Mouse (Mus musculus): ENCODE results near the gene Map7d1.

The Map7d1 gene

GRCm38 (mm10) chr4:126269292-126269691 is 13.1 kb upstream of the Map7d1 start:
- DNase-seq (ENCODE audit: low spot score), result no peak

- DNase-seq (ENCODE audit: low spot score), result peak; percentile 100
These were observed 6.1 kb upstream of the Map7d1 start, which contains the start of gene Trappc3 for GRCm38 (mm10) chr4:126262119-126262807. TSS of gene Trappc3 (plus strand) at chr4:126262325.

GRCm38 (mm10) chr4:126261675-126262074 is 5.5 kb upstream of the Map7d1 start:
- DNase-seq (ENCODE audit: low spot score), result no peak

DNA sequence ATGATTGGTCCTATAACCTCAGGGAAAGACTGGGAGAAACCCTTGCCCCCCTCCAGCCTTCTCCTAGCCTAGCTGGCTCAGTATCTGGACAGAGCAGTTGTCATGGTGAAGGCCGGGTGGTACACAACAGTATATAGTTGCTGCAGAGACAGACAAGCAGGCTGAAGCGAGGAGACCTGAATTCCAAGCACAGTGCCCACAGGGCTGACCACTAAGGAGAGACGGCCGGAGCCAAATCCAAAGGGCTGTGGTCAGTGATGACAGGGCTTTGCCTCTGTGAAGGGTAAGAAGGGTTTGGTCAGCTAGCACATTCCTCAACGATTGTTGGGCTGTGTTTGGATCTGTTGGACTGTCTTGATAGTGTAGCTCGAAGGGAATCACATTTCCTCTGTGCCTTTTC is 5.1 kb upstream of the Map7d1 start:
- DNase-seq (ENCODE audit: low spot score), result no peak

- DNase-seq (ENCODE audit: low spot score), result peak; percentile 87
These were observed 4.5 kb upstream of the Map7d1 start for GRCm38 (mm10) chr4:126260520-126261201.

DNA sequence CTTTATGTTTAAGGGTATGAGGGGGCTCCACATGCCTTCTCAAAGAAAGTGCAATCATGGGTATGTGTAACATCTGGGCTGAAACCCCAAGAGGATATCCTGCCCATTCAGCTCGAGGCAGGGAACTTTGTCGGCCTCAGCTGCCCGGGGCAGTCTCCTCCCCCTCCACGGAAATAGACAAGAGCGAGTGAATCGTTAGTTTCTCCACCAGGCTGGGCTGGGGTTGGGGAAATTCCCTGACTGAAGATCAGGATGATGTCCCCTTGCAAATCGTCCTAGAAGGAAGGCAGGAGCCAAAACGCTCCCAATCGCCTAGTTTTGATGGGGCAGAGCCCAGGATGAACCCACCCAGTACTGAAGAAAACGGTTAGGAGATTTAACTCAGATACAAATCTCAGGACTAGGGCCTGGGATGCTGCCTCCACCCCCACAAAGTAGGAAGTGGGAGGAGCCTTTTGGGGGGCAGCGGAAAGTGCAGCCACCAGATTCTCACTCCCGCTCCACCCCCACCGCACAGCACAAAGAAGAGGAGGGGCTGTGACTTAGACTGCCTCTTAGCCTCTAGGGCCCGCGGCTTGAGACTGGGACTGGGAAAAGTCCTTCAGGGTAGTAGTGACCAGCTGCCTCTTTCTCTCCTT is 3.5 kb upstream of the Map7d1 start:
- peak; percentile 77 for DNase-seq (ENCODE audit: low spot score)

DNA sequence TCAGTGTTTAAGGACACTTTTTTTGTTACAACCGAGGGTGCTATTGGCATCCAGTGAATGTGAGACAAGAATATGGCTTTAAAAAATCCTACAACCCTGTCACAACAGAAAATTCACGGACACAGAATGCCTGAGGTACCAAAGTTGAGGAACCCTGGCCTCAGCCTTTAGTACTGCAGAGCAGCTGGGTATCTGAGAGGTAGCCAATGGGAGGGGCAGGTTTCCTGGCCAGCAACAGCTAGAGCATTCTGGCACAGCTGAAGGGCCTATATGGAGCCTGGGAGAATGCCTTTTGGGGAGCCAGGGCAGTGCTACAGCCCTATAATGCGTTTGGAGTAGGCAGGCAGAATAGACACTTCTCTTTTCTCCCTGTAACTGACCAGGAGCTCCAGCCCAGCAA is 2.9 kb upstream of the Map7d1 start:
- no peak for DNase-seq (ENCODE audit: low spot score)

- peak; percentile 45 for DNase-seq (ENCODE audit: low spot score)
These were observed 1.1 kb upstream of the Map7d1 start for GRCm38 (mm10) chr4:126256967-126257881.

- DNase-seq (ENCODE audit: low spot score), result no peak
These were observed 786 bp downstream of the Map7d1 start for GRCm38 (mm10) chr4:126255113-126256001.

GRCm38 (mm10) chr4:126254315-126255112 is 1.6 kb downstream of the Map7d1 start:
- peak; percentile 61 for DNase-seq (ENCODE audit: low spot score)

DNA sequence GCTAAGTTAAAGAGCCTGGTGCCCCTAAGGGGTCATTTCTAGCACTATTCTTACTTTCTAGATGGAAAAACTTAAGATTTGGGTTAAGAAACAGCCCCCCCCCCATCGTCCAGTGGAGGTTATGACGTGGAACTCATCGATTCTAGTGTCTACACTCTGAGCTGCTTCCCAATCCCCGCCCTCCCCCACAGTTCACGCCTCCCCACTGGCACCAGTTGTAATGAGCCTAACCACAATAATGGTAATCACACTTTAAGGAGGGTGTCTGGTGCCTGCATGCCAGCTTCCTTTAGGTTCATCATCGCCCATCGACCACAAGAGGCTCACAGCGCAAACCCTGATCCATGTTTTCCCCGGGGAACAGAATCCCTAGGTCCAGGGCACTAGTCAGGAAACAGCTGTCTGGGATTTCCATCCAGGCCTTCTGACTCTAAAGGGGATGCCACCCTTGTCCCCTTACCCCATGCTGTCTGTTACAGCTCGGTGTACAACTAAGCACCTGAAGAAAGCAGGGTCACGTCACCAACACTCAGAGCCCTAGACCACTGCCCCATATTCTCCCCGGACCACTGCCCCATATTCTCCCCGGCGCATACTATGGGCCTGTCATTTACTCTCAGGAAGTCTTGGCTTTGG is 2.4 kb downstream of the Map7d1 start:
- no peak for DNase-seq (ENCODE audit: low spot score)

- no peak for DNase-seq (ENCODE audit: low spot score)
These were observed 3.5 kb downstream of the Map7d1 start for GRCm38 (mm10) chr4:126252411-126253237.

DNA sequence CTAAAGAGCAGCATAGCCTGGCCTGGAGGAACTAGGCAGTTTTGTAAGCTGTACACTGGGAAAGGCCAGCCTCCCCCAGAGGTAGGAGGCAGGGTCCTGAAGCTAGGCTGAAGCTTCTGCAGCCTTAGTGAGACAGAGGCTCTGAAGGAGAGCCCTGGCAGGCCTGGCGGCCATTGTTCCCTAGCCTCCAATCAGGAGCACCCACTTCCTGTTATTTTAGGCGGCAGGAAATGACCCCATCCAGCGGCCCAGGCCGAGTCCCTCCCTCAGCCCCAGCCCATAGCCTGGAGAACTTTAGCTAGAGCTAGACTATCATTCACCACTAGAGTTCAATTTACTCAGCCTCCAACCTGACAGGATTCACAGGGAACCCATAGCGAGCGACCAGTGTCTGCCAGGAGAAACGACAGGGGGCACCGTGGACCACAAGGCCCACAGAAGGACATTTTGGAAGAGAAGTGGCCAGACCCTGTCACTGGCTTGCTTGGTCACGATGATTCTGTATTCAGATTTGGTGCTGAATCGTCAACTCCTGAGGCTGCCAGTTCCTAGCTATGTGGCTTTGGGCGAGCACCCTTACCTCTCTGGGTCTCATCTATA is 4.4 kb downstream of the Map7d1 start:
- no peak for DNase-seq (ENCODE audit: low spot score)

- no peak for DNase-seq (ENCODE audit: low spot score)
These were observed 5.5 kb downstream of the Map7d1 start for GRCm38 (mm10) chr4:126250659-126251058.

DNA sequence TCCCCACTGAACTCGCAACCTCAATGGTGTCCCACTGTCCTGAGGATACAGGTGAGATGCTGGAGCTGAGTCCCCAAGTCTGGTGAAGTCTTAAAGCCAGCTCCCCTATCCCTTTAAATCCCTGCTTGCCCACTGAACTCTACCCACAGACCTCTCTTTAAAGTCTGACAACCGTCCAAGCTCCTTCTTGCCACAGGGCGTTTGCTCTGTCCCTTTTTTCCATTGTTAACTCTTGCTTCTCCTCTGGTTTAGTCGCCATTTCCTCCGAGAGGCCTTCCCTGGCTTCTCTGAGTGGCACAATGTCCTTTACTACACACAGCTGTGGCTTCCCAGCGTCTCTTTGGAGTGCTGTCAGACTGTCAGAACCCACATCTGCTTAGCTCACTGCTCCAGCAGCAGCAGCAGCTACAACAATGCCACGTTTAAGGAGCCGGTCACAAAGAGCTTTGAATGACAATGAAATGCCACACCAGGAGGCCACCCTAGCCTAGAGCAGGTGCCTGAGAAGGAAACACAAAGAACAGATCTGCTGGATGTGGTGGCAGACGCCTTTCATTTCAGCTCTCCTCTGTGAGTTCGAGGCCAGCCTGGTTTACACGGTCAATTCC is 7.8 kb downstream of the Map7d1 start:
- DNase-seq (ENCODE audit: low spot score), result no peak

GRCm38 (mm10) chr4:126246202-126246889 is 9.8 kb downstream of the Map7d1 start:
- no peak for DNase-seq (ENCODE audit: low spot score)

GRCm38 (mm10) chr4:126242510-126242909 is 13.6 kb downstream of the Map7d1 start:
- no peak for DNase-seq (ENCODE audit: low spot score)

All from urinary bladder, postnatal 14 days (tissue).